Mouse (Mus musculus) lung, postnatal 0 days (tissue): ENCODE measurements at regions not wholly inside any gene's neighbourhood (a gene's known extent, or its start where the extent isn't known, plus 50 kb on each side); places are given as distances from the start of the nearest gene placed in this dataset.

Experiments
- CTCF ChIP-seq: IDR thresholded peaks from 2 replicates; pipeline ENCODE4 v1.5.1; 2016; ENCODE audit warnings: antibody characterized with exemption, mild to moderate bottlenecking
- EP300 ChIP-seq: IDR thresholded peaks from 2 replicates; pipeline ENCODE4 v1.6.1; 2016; ENCODE audit warnings: antibody characterized with exemption, mild to moderate bottlenecking, control low read depth

DNA sequence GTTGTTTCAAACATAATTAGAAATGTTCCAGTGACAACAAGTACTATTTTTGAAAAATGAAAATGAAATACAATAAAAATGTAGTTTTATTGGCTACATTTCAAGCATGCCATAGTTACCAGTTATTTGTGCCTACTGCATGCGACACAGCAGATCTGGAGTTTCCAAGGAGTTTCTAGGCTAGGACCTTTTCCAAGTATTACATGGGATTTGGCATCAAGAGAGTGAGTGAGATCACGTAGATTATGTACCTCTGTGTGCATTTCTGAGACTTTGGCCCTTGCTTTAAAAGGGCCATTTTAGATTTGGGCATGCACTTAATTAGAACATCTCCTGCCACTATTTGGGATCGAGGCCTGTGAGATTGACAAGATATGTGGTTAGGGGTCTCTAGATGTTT is 172.8 kb upstream of the Jag1 start:
- TF ChIP-seq CTCF (no peak), EP300 (no peak)
